Mouse (Mus musculus): ENCODE data around the gene Zc3h18.

Zc3h18 gene

GRCm38 (mm10) chr8:122461473-122462148 lies 85.2 kb downstream of the Zc3h18 start:
- in situ Hi-C loops (cut with MseI, MboI) = no loop called here

GRCm38 (mm10) chr8:122462510-122462909 lies 86.1 kb downstream of the Zc3h18 start:
- in situ Hi-C loops (cut with MseI, MboI) = no loop called here

DNA sequence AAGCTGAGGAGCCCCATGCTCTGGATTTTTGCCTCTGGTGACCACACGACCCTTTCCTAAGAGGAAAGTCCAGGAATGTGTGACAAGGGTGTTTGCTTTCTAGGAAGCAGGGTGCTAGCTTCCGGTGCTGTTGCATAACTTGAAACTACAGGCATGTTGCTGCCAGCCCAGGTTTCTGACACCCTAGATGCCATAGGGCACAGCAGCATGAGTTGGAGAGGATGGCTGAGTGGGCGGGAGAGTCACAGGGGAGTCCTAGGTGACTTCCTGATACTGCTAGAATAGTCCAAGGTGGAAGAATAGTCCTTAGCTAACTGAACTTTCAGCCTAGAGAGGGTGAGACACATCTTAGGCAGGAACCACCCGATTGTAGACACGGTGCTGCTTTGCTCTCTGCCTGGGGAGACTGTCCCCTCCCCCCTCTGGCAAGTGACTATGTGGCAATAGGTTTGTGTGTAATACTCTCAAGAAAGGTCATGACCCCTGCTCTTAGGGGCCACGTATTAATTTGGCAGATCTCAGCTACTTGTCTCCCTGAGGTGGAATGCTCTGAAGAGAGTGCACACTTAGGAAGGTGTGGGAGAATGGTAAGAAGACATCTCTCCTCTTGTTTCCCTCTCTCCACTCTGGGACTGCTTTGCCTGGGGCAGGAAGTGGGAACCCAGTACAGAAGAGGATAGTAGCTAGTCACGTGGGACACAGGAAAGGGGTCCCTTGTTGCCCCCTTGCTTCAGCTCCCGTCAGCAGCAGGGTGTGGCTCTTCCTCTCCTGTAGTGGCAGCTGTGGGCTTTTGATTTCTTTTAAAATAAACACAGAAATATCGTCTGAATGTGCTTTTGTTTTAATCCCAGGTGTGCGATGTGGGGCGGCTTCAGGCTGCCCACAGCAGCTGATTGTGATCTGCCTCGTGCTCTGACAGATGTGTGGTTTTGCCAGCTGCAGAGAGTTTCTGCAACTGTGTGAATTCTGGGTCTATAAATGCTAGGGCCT lies 87.5 kb downstream of the Zc3h18 start:
- in situ Hi-C loops (cut with MseI, MboI) = no loop called here

- in situ Hi-C loops (cut with MseI, MboI) = no loop called here
Observed at GRCm38 (mm10) chr8:122464985-122465384, 88.6 kb downstream of the Zc3h18 start.

Measured in mouse trophoblast stem cell (cell line).